Mouse (Mus musculus) gastrocnemius, postnatal 4 days (tissue): ENCODE results near the gene Alpl. TPM values are rescaled to one million over a fixed set of nuclear protein-coding genes. Genes with fewer than 3 reads are reported as not detected.

Experiments used
- DNase-seq, 2 experiments: peaks; one replicate each; pipeline ENCODE4 v3.0.0; 2021 to 2022; ENCODE audit warnings: low spot score in 2 of 2, mixed read lengths in 2 of 2
- total RNA-seq, 2 experiments: library from RNA; stranded (reverse); gene quantifications; 2 replicates each; pipeline ENCODE4 v1.2.3; 2021

Alpl gene
- total RNA-seq, 2 experiments from 2014 or later = 1.3 to 1.5 TPM

DNA sequence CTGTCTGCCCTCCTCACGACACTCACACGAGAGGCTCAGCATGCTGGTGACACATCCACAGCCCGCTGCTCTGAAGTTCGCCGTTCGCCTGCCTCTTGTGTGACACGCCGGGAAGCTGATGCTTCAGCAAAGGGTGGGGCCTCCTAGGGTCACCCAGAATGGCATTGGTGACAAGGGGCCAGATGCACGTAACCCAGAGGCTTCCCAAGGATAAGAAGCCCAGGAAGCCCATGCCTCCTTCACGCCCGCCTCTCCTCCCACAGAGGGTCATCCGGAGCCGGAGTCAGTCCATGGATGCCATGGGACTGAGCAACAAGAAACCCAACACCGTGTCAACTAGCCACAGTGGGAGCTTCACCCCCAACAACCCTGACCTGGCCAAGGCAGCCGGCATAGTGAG, 74.6 kb downstream of the Alpl start:
- no peak for DNase-seq

DNA sequence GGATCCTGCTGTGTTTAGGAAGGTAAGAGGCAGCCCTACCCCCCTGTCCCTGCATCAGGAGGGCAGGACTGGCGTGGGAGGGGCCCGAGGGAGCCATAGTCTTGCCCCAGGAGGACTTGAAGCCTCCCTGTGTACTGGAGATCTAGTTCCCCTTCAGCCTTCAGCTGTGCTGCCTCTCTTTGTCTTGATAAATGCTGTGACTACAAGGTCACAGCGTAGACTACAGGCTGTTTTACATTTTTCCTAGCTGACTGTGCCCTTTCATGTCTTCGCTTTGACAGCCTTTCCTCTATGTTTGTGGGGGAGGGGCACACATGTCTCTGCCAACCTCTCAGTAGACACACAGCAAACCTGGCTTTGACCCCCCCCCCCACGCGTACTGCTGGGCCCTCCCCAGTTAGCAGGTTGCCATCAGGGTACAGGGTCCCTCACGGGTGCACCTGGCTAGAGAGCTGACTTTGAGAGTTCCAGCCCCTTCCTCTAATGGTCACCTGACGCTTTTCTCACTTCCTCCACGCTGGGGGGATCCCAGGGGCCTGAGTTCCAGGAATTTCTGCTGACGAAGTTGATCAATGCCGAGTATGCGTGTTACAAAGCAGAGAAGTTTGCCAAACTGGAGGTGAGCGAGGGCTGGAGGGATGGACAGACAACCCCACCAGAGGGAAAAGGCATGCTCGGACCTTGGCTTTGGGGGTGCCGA, 76.7 kb downstream of the Alpl start:
- DNase-seq = no peak

DNA sequence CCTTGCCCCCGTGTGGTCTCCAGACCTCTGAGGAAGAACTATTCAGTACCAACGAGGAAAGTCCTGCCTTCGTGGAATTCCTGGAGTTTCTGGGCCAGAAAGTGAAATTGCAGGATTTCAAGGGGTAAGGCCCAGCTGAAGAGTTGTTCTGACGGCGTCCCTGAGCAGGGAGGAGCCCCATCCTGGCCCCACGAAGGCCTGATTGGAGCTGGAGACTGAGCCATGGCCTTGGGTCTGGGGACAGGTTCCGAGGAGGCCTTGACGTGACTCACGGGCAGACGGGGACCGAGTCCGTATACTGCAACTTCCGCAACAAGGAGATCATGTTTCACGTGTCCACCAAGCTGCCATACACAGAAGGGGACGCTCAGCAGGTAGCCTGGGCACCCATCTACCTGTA, 78.5 kb downstream of the Alpl start:
- DNase-seq = no peak

- DNase-seq = no peak
Observed at GRCm38 (mm10) chr4:137717005-137717404, 79.2 kb downstream of the Alpl start.

- no peak for DNase-seq
Observed at GRCm38 (mm10) chr4:137714020-137714624, 82.1 kb downstream of the Alpl start.

GRCm38 (mm10) chr4:137712963-137713362, 83.2 kb downstream of the Alpl start:
- no peak for DNase-seq

DNA sequence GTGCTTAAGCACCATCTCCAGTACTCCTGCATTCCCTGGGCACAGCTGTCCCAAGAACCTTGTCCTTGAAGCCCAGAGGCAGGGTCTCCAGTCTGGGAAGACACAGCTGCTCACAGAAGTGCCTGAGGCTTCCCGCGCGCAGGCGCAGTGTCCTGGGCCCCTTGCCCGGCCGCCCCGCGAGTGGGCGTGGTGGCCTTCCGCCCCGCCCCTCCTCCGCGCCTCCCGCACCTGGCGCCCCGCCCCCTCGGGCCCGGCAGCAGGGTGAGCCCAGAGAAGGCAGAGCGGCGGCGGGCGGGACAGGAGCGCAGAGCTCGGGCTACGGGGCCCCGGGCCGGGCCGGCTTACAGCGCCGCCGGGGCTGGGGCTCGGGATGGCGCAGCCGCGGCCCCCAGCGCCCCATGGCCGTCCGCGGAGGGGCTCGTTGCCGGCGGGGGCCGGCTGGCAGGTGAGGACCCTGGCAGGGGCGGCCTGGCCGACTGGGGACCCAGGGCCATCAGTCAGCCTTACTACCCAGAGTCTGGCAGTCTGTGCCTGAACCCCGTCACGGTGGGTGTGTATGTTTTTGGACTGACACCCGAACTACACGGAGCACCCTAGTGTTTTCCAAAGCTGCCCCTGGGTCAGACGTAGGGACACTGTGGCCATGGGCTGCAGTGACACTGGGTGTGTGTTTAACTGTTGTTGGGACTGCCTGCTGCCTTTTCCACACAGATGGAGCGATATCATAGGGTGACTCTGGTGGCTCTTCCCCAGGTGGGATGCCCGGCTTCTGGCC, 88.8 kb downstream of the Alpl start:
- peak; percentile 79 to 86 for DNase-seq

GRCm38 (mm10) chr4:137706510-137706909, 89.7 kb downstream of the Alpl start:
- DNase-seq = no peak

DNA sequence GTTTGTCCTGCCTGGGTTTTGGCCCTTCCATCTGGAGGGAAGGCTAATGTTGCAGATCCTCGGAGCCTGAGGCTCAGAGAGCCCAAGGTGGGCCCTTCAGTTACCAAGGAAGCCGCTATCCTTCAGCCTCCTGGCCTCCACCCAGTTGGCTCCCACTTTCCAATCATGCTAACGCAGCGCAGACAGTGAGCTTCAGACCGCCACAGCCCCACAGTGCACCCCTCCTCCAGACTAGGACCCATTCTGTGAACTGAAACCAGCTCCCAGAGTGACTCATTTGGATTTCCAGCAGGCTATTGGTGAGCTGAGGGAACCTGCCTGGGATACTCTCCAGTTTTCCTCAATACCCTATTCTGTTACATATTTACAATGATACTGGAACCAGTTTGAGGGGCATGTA, 90.8 kb downstream of the Alpl start:
- DNase-seq = no peak

DNA sequence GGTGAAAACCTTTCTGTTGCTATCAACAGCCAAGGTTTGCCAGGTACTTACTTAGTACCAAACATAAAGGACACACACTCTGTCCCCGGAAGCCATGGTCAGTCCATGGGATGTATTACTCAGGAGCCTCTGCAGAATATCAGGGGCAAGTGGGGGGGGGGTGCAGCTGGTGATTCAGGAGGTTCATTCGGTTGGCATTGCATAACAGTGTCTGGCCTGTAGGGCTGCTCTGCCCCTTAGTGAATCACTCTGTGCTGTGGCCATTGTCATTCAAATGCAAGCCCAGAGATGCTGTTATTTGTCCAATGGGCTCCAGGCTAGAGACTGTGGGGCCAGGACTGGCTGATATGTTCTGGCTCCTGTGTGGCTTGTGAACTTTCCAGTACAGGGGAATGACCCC, 91.6 kb downstream of the Alpl start:
- no peak for DNase-seq

- no peak for DNase-seq
Observed at GRCm38 (mm10) chr4:137703077-137703476, 93.1 kb downstream of the Alpl start.

- no peak for DNase-seq
Observed at GRCm38 (mm10) chr4:137700960-137701359, 95.2 kb downstream of the Alpl start.

GRCm38 (mm10) chr4:137699264-137700211, 96.6 kb downstream of the Alpl start:
- no peak for DNase-seq

GRCm38 (mm10) chr4:137698076-137698985, 97.9 kb downstream of the Alpl start:
- no peak for DNase-seq

- no peak for DNase-seq
Observed at GRCm38 (mm10) chr4:137697156-137697885, 98.9 kb downstream of the Alpl start.

DNA sequence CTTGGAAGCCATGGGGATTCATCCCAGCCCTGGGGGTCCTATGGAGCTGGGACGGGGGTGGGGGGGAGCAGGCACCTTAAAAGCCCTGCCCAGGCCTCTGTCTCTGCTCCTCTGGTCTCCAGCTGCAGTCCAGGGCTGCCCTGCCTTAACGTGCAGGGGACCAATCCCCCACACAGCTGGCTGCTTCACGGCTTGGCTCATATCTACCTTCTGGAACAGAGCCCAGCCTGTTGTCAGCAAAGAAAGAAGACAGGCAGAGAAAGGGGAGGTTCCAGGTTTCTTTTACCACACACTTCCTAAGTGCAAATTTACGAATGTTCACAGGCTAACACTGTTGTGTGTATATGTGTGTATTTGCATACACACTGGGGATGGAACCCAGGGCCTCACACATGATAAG, 100.3 kb downstream of the Alpl start:
- DNase-seq = no peak

DNA sequence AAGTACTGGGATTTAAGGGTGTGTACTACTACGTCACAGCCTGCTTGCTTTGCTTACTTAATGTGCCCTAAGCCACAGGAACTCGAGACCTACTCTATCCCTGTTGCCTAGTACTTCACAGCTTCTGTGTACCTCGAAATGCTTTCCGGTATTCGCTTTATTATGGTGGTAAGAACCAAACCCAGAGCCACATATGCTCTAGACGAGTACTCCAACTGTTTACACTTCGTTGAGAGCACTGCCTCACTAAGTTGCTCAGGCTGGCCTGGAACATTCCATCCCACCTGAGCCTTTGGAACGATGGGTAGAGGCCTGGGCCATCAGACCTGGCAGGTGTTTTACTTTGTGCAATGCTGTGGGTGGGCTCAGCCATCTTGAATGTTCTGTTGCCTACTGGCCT, 100.9 kb downstream of the Alpl start:
- no peak for DNase-seq

GRCm38 (mm10) chr4:137692107-137692902, 103.9 kb downstream of the Alpl start:
- no peak for DNase-seq
